Mouse (Mus musculus) intestine, postnatal 0 days (tissue): ENCODE data around the gene Gtf3c5. TPM values are rescaled to one million over a fixed set of nuclear protein-coding genes. Genes with fewer than 3 reads are reported as not detected.

Experiments
- ATAC-seq: fragments of 200-750 bp; cut with Nextera tagmentation; 2 replicates; pipeline ENCODE4 v1.8.0; 2017; ENCODE audit warnings: mild to moderate bottlenecking, moderate TSS enrichment, moderate library complexity
- H3K27ac ChIP-seq: fragments of 300-500 bp; sonication (generic); 2 replicates; pipeline ENCODE4 v1.5.1; 2014; ENCODE audit warnings: mild to moderate bottlenecking, low read depth, low read length, moderate library complexity
- H3K27me3 ChIP-seq: fragments of 300-500 bp; sonication (generic); replicated peaks from 2 replicates; pipeline ENCODE4 v1.6.1; 2014; ENCODE audit warnings: low read length, mixed read lengths; ENCODE audit not compliant: control insufficient read depth, insufficient read depth
- H3K36me3 ChIP-seq: fragments of 300-500 bp; sonication (generic); 2 replicates; pipeline ENCODE4 v1.6.1; 2014; ENCODE audit warnings: mild to moderate bottlenecking, moderate library complexity; ENCODE audit not compliant: control insufficient read depth, insufficient read depth
- H3K4me1 ChIP-seq: fragments of 300-500 bp; sonication (generic); replicated peaks from 2 replicates; pipeline ENCODE4 v1.6.1; 2014; ENCODE audit warnings: antibody characterized with exemption, low read length, mixed read lengths; ENCODE audit not compliant: control insufficient read depth, insufficient read depth
- H3K4me2 ChIP-seq: fragments of 300-500 bp; sonication (generic); replicated peaks from 2 replicates; pipeline ENCODE4 v1.6.1; 2014; ENCODE audit warnings: low read depth, mild to moderate bottlenecking, moderate library complexity
- H3K4me3 ChIP-seq: fragments of 300-500 bp; sonication (generic); 2 replicates; pipeline ENCODE4 v1.5.1; 2014; ENCODE audit warnings: low read depth, low read length
- H3K9ac ChIP-seq: fragments of 300-500 bp; sonication (generic); 2 replicates; pipeline ENCODE4 v1.6.1; 2014; ENCODE audit warnings: mild to moderate bottlenecking, low read depth, low read length
- H3K9me3 ChIP-seq: fragments of 300-500 bp; sonication (generic); 2 replicates; pipeline ENCODE4 v1.6.1; 2016; ENCODE audit warnings: mixed run types; ENCODE audit not compliant: control insufficient read depth
- CTCF ChIP-seq: sonication (generic); IDR thresholded peaks from 2 replicates; pipeline ENCODE4 v1.5.1; 2016; ENCODE audit warnings: low read depth, mild to moderate bottlenecking, control low read depth, antibody characterized with exemption, moderate library complexity
- WGBS: fragments of 180-500 bp; shearing (Covaris S2); extraction: QIAGEN DNeasy Blood & Tissue Kit; methylation state at CpG from one replicate; pipeline ENCODE4 v1.1.7; 2014; 5-methylcytosine and 5-hydroxymethylcytosine counted together
- microRNA-seq: library from miRNA; unstranded; fragments of <30 nt; microRNA quantifications from one replicate; pipeline ENCODE4, GENCODE M21; 2016
- polyA plus RNA-seq: library from polyadenylated mRNA; unstranded; fragments of >200 nt; fragmentation: Nextera tagmentation; extraction: Ambion mirVana; gene quantifications from 2 replicates; pipeline ENCODE4 v1.2.1, GENCODE M21; 2015

Gtf3c5 gene
- polyA plus RNA-seq, 1 experiment from 2014 or later = 8.4 TPM

DNA sequence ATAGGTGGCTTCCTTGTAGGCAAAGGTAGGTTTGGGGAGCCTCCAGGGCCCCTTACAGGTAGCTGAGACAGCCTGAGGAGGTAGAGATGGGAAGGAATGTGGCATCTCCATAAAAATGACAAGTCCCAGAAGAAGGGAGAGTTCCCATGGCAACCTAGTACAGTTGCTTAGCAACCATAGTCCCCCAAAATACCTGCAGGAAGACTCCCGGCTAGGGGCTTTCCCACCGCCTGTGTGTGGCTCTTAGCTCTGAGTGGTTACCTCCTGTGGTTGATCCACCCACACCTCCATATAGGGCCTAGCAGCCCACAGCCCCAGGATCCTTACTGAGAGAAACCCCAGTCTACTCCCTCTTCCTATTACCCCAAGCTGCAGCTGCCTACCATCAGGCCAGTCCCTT, 65.3 kb downstream of the Gtf3c5 start:
- 58% methylated on average over 2 of the region's 2 CpGs for WGBS
- no peak overlapping the region for H3K4me2 ChIP-seq

DNA sequence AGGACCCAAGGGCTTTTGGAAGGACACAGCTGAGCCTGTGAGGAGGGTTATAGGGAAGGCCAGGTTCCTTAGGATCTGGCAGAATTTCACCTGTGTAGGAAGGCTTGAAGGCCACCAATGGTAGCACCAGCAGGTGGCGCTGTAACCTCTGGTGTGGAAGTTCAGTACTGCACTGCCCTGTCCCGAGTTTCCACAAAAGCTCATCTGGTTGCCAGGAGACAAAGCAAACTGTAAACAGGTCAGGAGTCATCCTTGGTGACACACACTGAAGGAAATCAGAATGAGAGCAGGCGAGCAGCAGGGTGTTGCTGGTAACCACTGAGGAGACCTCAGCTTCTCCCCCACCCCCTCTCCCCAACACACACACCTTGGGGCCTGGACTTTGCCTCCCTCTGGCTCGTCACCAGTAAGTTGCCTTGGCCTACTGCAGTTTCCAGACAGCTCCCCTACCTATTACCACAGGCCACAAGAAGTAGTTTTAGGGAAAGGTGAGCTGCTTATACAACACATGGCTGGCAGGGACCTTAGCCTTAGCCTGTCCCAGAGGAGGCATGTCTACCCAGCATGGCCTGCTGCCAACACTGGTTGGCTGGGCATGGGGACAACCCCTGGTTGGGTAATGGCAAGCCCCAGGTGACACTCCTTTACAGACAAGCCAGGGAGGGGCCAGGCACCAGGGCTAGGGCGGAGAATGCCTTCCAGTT, 66.2 kb downstream of the Gtf3c5 start:
- 25% methylated on average over 5 of the region's 5 CpGs for WGBS
- peak overlapping the region; percentile 71 for H3K27ac ChIP-seq
- ATAC-seq = peak; percentile 88
- peaks cover 7% of the 10 kb centered on the region for H3K4me1 ChIP-seq
- H3K27me3 ChIP-seq = no peaks in the 10 kb centered on the region
- H3K9me3 ChIP-seq = no peaks in the 10 kb centered on the region
- H3K9ac ChIP-seq = no peak overlapping the region
- no peak overlapping the region for H3K4me3 ChIP-seq
- TF ChIP-seq CTCF = peak; percentile 96
- H3K4me2 ChIP-seq = 0 out of 2 replicates have a peak overlapping the region, but pooled peaks have one; percentile 6
- peaks cover 3% of the 10 kb centered on the region; the same call in 1 of the 2 replicates for H3K36me3 ChIP-seq

More for the DNA sequence above, 65.3 kb downstream of the Gtf3c5 start:
- Histone ChIP-seq H3K27ac (peak overlapping the region; percentile 71; the same call in 1 of the 2 replicates), H3K36me3 (peaks cover 9% of the 10 kb centered on the region; the same call in 1 of the 2 replicates), H3K9ac (no peak overlapping the region), H3K4me1 (peaks cover 7% of the 10 kb centered on the region), H3K9me3 (no peaks in the 10 kb centered on the region), H3K4me3 (no peak overlapping the region), H3K27me3 (no peaks in the 10 kb centered on the region)
- no peak for TF ChIP-seq CTCF
- ATAC-seq = no peak

Small RNAs within 50 kb of the gene (microRNA-seq; reads per million reads assigned to microRNA genes)
- gene Gm22824 = not detected

Other genes with a start within 250 kb of the Gtf3c5 start
- 0.61 and 0.73 TPM in 2 replicates for gene Ppp1r26, start 137.0 kb downstream of the Gtf3c5 start, polyA plus RNA-seq
- not detected in 2 replicates for gene 1700007K13Rik, start 117.4 kb downstream of the Gtf3c5 start, polyA plus RNA-seq
- 24.5 and 25.1 TPM in 2 replicates for gene Mrps2, start 115.7 kb downstream of the Gtf3c5 start, polyA plus RNA-seq
- 1.1 and 1.6 TPM in 2 replicates for gene Gbgt1, start 86.9 kb downstream of the Gtf3c5 start, polyA plus RNA-seq
- gene Gm10134, start 77.7 kb downstream of the Gtf3c5 start, polyA plus RNA-seq = 6.0 and 8.7 TPM in 2 replicates
- gene Ralgds, start 70.6 kb downstream of the Gtf3c5 start, polyA plus RNA-seq = 11.5 and 15.6 TPM in 2 replicates
- 5.5 and 7.9 TPM in 2 replicates for gene Cel, start 20.3 kb downstream of the Gtf3c5 start, polyA plus RNA-seq
- gene Gfi1b, start 38.2 kb upstream of the Gtf3c5 start, polyA plus RNA-seq = 0.34 TPM in 1 of 2 replicates, not detected in the other
- gene Tsc1, start 57.5 kb upstream of the Gtf3c5 start, polyA plus RNA-seq = 6.5 and 8.2 TPM in 2 replicates
- gene Spaca9, start 116.0 kb upstream of the Gtf3c5 start, polyA plus RNA-seq = 0.60 and 0.86 TPM in 2 replicates
- gene Ak8, start 116.4 kb upstream of the Gtf3c5 start, polyA plus RNA-seq = 0.16 TPM in 1 of 2 replicates, not detected in the other